Mouse (Mus musculus): Measurements from ENCODE around the gene Chrd.

Gene Chrd

GRCm38 (mm10) chr16:20733731-20734730 lies 1.1 kb downstream of the Chrd start, which contains the start of gene Thpo:
Gene Thpo, minus strand, starts transcription at chr16:20734511.
- DNase-seq (ENCODE audit: low spot score in 2 of 2) = no peak

- no peak for DNase-seq (ENCODE audit: low spot score in 2 of 2)
These were observed 2.7 kb downstream of the Chrd start for GRCm38 (mm10) chr16:20735651-20736050.

GRCm38 (mm10) chr16:20736168-20736567 lies 3.2 kb downstream of the Chrd start:
- DNase-seq (ENCODE audit: low spot score in 2 of 2) = no peak

- no peak for DNase-seq (ENCODE audit: low spot score in 2 of 2)
These were observed 3.9 kb downstream of the Chrd start for GRCm38 (mm10) chr16:20736823-20737222.

GRCm38 (mm10) chr16:20739845-20740244 lies 6.9 kb downstream of the Chrd start:
- DNase-seq (ENCODE audit: low spot score in 2 of 2) = no peak

GRCm38 (mm10) chr16:20746641-20747040 lies 13.7 kb downstream of the Chrd start:
- no peak for DNase-seq (ENCODE audit: low spot score in 2 of 2)

GRCm38 (mm10) chr16:20750518-20750917 lies 17.6 kb downstream of the Chrd start:
- DNase-seq (ENCODE audit: low spot score in 2 of 2) = no peak

GRCm38 (mm10) chr16:20756052-20756451 lies 23.1 kb downstream of the Chrd start:
- no peak for DNase-seq (ENCODE audit: low spot score in 2 of 2)

- no peak for DNase-seq (ENCODE audit: low spot score in 2 of 2)
These were observed 24.5 kb downstream of the Chrd start for GRCm38 (mm10) chr16:20757385-20757784.

GRCm38 (mm10) chr16:20761681-20762080 lies 28.8 kb downstream of the Chrd start:
- DNase-seq (ENCODE audit: low spot score in 2 of 2) = peak in 1 of 2 experiments; percentile 28

- peak in 1 of 2 experiments; percentile 23 for DNase-seq (ENCODE audit: low spot score in 2 of 2)
These were observed 32.3 kb downstream of the Chrd start for GRCm38 (mm10) chr16:20765244-20765643.

- no peak for DNase-seq (ENCODE audit: low spot score in 2 of 2)
These were observed 42.1 kb downstream of the Chrd start for GRCm38 (mm10) chr16:20775021-20775420.

GRCm38 (mm10) chr16:20779846-20780245 lies 46.9 kb downstream of the Chrd start:
- DNase-seq (ENCODE audit: low spot score in 2 of 2) = no peak

GRCm38 (mm10) chr16:20781101-20781630 lies 48.2 kb downstream of the Chrd start:
- no peak for DNase-seq (ENCODE audit: low spot score in 2 of 2)

GRCm38 (mm10) chr16:20783891-20784290 lies 51.0 kb downstream of the Chrd start:
- DNase-seq (ENCODE audit: low spot score in 2 of 2) = no peak

GRCm38 (mm10) chr16:20784754-20785153 lies 51.8 kb downstream of the Chrd start:
- no peak for DNase-seq (ENCODE audit: low spot score in 2 of 2)

GRCm38 (mm10) chr16:20786556-20786955 lies 53.6 kb downstream of the Chrd start:
- no peak for DNase-seq (ENCODE audit: low spot score in 2 of 2)

GRCm38 (mm10) chr16:20791803-20792202 lies 58.9 kb downstream of the Chrd start:
- DNase-seq (ENCODE audit: low spot score in 2 of 2) = no peak
